ENCODE assay signal across 11 mouse cellular contexts in genomic region chr11:80176911-80177895, GRCm38 (mm10). TPM values are rescaled to one million over a fixed set of nuclear protein-coding genes. Genes with fewer than 3 reads are reported as not detected.
DNase-seq lines count a peak whose midpoint lies in the region; ATAC-seq and TF ChIP-seq lines count a peak whose summit lies in the region.
"Had no signal": no experiment of that assay in that cellular context is flagged by ENCODE, and none has a peak within 500 bp of the region (broad histone marks: within the 10 kb centered on the region; RNA-seq: fewer than 3 reads in every experiment).

No protein-coding gene starts in this region.

- H3K4me3 ChIP-seq in kidney, adult 2 months (ENCODE audit: insufficient read depth, low read depth, low read length) = no peak overlapping the region
- H3K4me3 ChIP-seq in heart, embryonic 14.5 days (ENCODE audit: control insufficient read depth in 1 of 2, insufficient read depth in 1 of 2, low read depth in 1 of 2, low read length in 2 of 2) = no peak overlapping the region
- H3K4me3 ChIP-seq: forebrain, embryonic 15.5 days had no signal

- TF ChIP-seq POLR2A in kidney, adult 2 months (IDR thresholded peaks at IDR 0.05; ENCODE audit: low read depth, low read length) = no peak

- WGBS in kidney, adult 2 months = 73% methylated on average over 11 of the region's 11 CpGs
- WGBS in heart, embryonic 14.5 days = 59% methylated on average over 11 of the region's 11 CpGs

- H3K27ac ChIP-seq in kidney, adult 2 months (ENCODE audit: insufficient read depth, low read depth, low read length) = peak overlapping the region; percentile 84
- H3K27ac ChIP-seq in heart, embryonic 14.5 days (replicated peaks in 1 of 2; ENCODE audit: control insufficient read depth in 1 of 2, insufficient read depth in 1 of 2, low read depth in 2 of 2, low read length in 2 of 2) = peak overlapping the region in 1 of 2 experiments; percentile 24; a peak in 1 of 4 replicates
- H3K27ac ChIP-seq: forebrain, embryonic 15.5 days had no signal

- H3K4me2 ChIP-seq in heart, embryonic 14.5 days (ENCODE audit: low read length) = no peak overlapping the region
- H3K4me2 ChIP-seq: forebrain, embryonic 15.5 days had no signal

- peak; percentile 44 for DNase-seq in kidney, adult 2 months
- no peak for DNase-seq in kidney, adult 8-10 months
- peak; percentile 27 for DNase-seq in thymus, postnatal 14 days
- no peak for DNase-seq in thymus, postnatal 25 days
- DNase-seq in natural killer cell, adult 2 months (ENCODE audit: low spot score in 2 of 2) = no peak
- no peak for DNase-seq in urinary bladder, adult 18-20 months (ENCODE audit: low spot score in 2 of 2)
- DNase-seq: right cerebral cortex, postnatal 4 days had no signal

- H3K9ac ChIP-seq in heart, embryonic 14.5 days (ENCODE audit: low read length) = no peak overlapping the region
- H3K9ac ChIP-seq: forebrain, embryonic 15.5 days had no signal

- H3K27me3 ChIP-seq in kidney, adult 2 months (replicated peaks; ENCODE audit: control insufficient read depth, insufficient read depth, low read length) = no peaks in the 10 kb centered on the region
- H3K27me3 ChIP-seq in heart, embryonic 14.5 days (ENCODE audit: control insufficient read depth, insufficient read depth, low read length) = no peaks in the 10 kb centered on the region
- H3K27me3 ChIP-seq: forebrain, embryonic 15.5 days; Patski had no signal

- H3K4me1 ChIP-seq in kidney, adult 2 months (ENCODE audit: control insufficient read depth, insufficient read depth, low read length) = peaks cover 8% of the 10 kb centered on the region; the same call in 1 of the 2 replicates
- peaks cover 3 to 9% of the 10 kb centered on the region in 2 experiments; a peak in 2 of 4 replicates for H3K4me1 ChIP-seq in heart, embryonic 14.5 days (ENCODE audit: control insufficient read depth in 2 of 2, insufficient read depth in 2 of 2, low read length in 2 of 2)
- H3K4me1 ChIP-seq: forebrain, embryonic 15.5 days had no signal

- ATAC-seq in heart, embryonic 14.5 days (ENCODE audit: insufficient number of reproducible peaks, insufficient read depth, low FRiP score, low read depth) = peak; percentile 50; the same call in 1 of the 2 replicates
- no peak for ATAC-seq in erythroid progenitor cell, adult 5-6 weeks (replicated peaks; ENCODE audit: low FRiP score, poor library complexity, severe bottlenecking)
- ATAC-seq: forebrain, embryonic 15.5 days; Patski had no signal

- H3K36me3 ChIP-seq in kidney, adult 2 months (ENCODE audit: control insufficient read depth, insufficient read depth, low read length) = no peaks in the 10 kb centered on the region
- no peaks in the 10 kb centered on the region for H3K36me3 ChIP-seq in heart, embryonic 14.5 days (ENCODE audit: control insufficient read depth, insufficient read depth, low read length)
- H3K36me3 ChIP-seq: forebrain, embryonic 15.5 days had no signal

- no peaks in the 10 kb centered on the region for H3K9me3 ChIP-seq in heart, embryonic 14.5 days (ENCODE audit: control insufficient read depth, low read length)
- H3K9me3 ChIP-seq: forebrain, embryonic 15.5 days had no signal

- TF ChIP-seq CTCF in kidney, adult 2 months (conservative IDR thresholded peaks at IDR 0.05; ENCODE audit: insufficient read depth, insufficient read length, low read depth, low read length) = no peak

RNA-seq across cellular contexts. Expression of gene Rnf135, which starts 6.4 kb away (rescaled TPM):
- 7.0 and 7.6 TPM in 2 replicates for polyA plus RNA-seq in kidney, adult 2 months (2012; rRNA removed)
- 10.6 and 10.8 TPM in 2 replicates for polyA plus RNA-seq in heart, embryonic 14.5 days (2014; fragmentation: Nextera tagmentation; extraction: Ambion mirVana)
- 1.7 and 3.6 TPM in 2 replicates for total RNA-seq in erythroid progenitor cell, adult 5-6 weeks (2015; ENCODE audit: low replicate concordance)
- total RNA-seq in erythroid progenitor cell, adult 5-6 weeks (2017; ENCODE audit: low replicate concordance) = 1.5 TPM in 1 of 2 replicates, not detected in the other

RNA-seq across cellular contexts. Expression of gene Adap2, which starts 23.3 kb away (rescaled TPM):
- 25.9 and 26.8 TPM in 2 replicates for polyA plus RNA-seq in kidney, adult 2 months (2012; rRNA removed)
- 1.6 and 2.1 TPM in 2 replicates for polyA plus RNA-seq in heart, embryonic 14.5 days (2014; fragmentation: Nextera tagmentation; extraction: Ambion mirVana)
- total RNA-seq in erythroid progenitor cell, adult 5-6 weeks (2015; ENCODE audit: low replicate concordance) = 2.5 TPM in 1 of 2 replicates, not detected in the other
- total RNA-seq in erythroid progenitor cell, adult 5-6 weeks (2017; ENCODE audit: low replicate concordance) = 1.5 and 1.8 TPM in 2 replicates

RNA-seq across cellular contexts. Expression of gene Rhot1, which starts 31.6 kb away (rescaled TPM):
- polyA plus RNA-seq in kidney, adult 2 months (2012; rRNA removed) = 13.7 and 18.3 TPM in 2 replicates
- polyA plus RNA-seq in heart, embryonic 14.5 days (2014; fragmentation: Nextera tagmentation; extraction: Ambion mirVana) = 71.3 and 75.2 TPM in 2 replicates
- total RNA-seq in erythroid progenitor cell, adult 5-6 weeks (2015; ENCODE audit: low replicate concordance) = 10.1 and 14.4 TPM in 2 replicates
- 3.4 and 10.5 TPM in 2 replicates for total RNA-seq in erythroid progenitor cell, adult 5-6 weeks (2017; ENCODE audit: low replicate concordance)

RNA-seq across cellular contexts. Expression of gene Tefm, which starts 35.2 kb away (rescaled TPM):
- 10.2 and 12.3 TPM in 2 replicates for polyA plus RNA-seq in kidney, adult 2 months (2012; rRNA removed)
- polyA plus RNA-seq in heart, embryonic 14.5 days (2014; fragmentation: Nextera tagmentation; extraction: Ambion mirVana) = 28.3 and 29.4 TPM in 2 replicates
- total RNA-seq in erythroid progenitor cell, adult 5-6 weeks (2015; ENCODE audit: low replicate concordance) = 2.9 and 3.4 TPM in 2 replicates
- total RNA-seq in erythroid progenitor cell, adult 5-6 weeks (2017; ENCODE audit: low replicate concordance) = 3.7 and 5.8 TPM in 2 replicates

Comparison
In these comparisons a context has a peak if more than half of its experiments do, and no peak if none do; other contexts are left out.
1. DNase-seq: peak in kidney, adult 2 months (single experiment) and thymus, postnatal 14 days (single experiment); none in kidney, adult 8-10 months (0 of 2), thymus, postnatal 25 days (single experiment), natural killer cell, adult 2 months (0 of 2) and urinary bladder, adult 18-20 months (0 of 2).